Mouse (Mus musculus) kidney, postnatal 10 days (tissue): ENCODE data around the gene Ext2.

Experiments used
- DNase-seq: peaks from one replicate; pipeline ENCODE4 v3.0.0; 2021; ENCODE audit warnings: mixed read lengths

Ext2 gene

DNA sequence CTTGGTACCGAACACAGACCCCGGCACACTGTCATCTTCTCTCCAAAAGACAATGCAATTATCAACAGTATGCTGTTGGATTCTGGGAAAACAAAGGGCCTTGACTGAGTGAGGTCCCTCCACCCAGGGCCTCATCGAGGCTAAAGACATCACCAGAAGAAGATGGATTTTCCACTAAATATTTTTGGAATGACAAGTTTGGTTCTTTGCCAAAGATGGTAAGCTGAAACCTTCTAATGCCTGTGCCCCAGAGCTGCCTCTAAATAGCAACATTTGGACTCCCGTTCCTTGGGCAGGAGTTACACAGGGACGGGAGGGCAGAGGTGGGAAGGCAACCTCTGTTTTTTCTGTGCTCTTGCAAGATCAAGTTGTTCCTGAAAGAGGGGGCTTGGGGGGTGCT lies 47.4 kb downstream of the Ext2 start:
- no peak for DNase-seq

DNA sequence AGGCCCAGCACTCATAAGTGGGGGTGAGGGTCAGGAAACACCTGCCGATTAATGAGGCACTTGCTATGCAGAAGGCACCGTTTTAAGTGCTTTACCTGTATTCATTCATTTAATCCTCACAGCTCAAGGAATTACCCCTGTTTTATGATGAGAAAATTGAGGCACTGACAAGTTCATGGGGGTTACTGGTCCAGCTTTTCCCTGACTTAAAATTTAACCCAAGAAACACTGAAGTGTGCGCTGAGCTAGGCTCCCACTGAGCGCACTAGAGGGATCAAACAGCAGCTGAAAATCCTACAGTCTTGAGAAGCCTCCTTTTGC lies 49.6 kb downstream of the Ext2 start:
- DNase-seq: no peak

DNA sequence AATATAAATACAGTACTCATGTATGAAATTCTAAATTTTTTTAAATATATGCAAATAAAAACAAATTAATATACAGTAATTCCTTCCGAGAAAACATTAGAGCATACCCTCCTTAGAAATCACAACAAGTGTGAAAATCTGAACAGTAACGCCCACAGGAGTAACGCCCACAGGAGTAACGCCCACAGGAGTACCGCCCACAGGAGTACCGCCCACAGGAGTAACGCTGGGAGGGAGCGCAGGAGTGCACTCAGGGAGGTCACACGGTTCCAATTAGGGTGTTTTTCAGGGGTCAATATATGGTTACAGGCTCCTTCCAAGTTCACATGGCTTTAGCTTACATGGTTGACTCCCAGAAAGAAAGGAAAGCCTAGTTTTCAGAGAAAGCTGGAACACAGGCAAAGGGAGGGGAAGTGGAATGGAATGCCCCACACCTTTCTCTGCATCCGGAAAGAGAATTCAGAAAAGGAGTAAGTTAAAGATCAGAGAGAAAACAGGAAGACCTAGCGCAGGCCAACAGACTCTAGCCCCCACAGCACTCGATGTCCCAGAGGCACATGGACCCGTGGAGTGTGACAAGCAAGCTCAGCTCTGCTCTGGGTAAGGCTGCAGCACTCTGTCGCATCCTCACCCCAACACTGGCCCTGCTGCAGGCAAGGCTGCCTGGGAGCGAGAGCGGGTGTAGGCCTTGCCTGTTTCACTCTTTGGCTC lies 50.2 kb downstream of the Ext2 start:
- DNase-seq: peak; percentile 47

DNA sequence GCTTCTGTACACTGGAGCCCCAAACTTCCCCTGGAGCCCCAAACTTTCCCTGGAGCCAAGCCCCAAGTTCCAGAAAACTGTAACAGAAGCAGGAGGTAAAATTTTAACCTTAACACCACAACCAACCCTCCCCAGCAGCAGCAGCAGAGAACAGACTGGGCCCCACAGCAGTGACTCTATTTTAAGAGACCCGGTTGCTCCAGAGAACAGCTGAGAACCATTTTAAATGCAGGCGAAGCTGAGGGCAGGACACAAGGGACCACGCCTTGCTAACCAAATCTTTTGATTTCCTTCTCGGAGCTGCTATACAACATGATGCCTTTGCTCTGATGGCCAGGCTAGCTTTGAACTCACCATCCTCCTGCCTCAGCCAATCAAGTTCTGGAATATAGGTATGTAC lies 51.5 kb downstream of the Ext2 start:
- no peak for DNase-seq

DNA sequence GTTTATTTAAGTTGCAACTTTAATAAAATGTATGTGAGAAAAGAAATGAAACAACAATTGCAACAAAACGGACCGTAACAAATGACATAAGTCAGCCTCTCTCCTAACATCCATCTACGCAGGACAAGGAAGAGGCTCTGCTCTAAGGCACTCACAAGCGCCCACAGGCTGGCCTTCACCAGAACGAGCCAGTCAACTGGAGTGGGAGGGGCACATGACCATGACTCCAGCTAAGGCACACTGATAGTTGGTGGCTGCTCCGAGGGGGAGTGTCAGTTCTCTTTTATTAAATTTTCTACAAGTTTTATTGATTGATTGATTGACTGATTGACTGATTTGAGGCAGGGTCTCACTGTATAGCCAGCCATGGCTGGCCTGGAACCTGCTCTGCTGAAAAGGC lies 52.5 kb downstream of the Ext2 start:
- DNase-seq: no peak

DNA sequence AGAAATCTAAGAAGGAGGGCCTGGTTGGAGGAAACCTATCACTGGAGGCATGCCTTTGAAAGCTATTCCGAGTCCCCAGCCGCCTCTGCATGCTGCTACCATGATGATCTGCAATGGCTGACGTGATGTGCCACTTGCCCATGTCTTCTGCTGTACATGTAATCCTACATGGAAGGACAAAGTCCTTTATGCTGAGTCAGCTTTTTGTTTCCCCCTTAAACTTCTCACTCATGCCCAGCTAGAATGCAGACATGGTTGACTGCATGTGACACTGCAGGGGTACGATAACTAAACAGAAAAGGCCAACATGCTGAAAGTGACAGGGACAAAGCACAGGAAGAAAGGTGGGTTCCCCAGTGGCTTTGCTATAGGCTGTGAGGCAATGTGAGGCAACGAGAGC lies 56.6 kb downstream of the Ext2 start:
- no peak for DNase-seq

DNA sequence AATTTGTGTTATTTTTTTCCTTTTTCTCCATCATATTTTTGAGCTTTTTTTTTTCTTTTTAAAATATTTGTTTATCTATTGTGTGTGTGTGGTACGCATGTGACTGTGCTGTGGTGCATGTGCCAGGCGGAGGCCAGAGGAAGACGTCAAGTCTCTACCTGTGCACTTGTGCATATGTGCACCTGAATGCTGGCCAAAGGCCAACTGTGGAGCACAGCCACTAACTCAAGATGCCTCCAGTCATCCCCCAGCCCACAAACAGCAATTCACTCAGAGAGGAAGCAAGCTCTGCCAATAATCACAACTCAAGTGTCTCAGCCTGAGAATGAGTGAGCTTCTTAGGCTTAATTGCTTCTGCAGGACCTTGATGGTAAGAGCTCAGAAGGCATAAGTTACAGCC lies 58.2 kb downstream of the Ext2 start:
- no peak for DNase-seq

DNA sequence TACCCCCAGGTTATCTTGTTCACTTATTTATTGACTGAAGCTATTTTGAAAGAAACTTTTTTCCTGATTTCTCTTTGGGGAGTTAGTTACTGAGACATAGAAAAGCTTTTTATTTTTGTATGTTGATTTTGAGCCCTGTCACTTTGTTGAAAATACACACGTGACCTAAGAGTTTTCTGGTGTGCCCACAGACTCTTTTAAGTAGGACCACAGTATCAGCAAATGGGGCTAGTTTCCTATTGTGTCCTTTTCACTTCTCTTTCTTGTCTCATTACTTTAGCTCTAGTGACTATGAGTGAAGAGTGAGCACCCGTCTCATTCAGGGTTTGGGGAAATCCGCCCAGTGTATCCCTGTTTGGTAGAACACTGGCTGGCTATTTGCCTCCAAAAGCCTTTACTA lies 62.0 kb downstream of the Ext2 start:
- DNase-seq: no peak

DNA sequence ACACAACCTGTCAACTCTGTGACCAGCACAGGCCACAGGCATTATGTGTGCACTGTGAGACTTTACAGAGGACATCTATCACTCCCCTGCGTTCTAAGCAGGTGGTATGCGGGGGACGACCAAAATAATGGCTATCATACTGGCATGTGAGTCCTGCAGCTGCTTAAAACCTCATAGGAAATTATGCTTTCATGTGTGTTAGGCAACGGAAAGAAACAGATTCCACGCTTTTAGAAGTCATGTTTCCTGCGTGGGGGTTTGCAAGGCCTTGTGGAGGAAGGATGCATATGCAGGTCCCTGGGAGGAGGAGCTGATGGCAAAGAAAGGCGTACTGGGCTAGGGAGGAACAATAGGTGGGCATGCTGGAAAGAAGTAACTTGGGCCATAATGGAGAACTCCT lies 63.2 kb downstream of the Ext2 start:
- DNase-seq: no peak

DNA sequence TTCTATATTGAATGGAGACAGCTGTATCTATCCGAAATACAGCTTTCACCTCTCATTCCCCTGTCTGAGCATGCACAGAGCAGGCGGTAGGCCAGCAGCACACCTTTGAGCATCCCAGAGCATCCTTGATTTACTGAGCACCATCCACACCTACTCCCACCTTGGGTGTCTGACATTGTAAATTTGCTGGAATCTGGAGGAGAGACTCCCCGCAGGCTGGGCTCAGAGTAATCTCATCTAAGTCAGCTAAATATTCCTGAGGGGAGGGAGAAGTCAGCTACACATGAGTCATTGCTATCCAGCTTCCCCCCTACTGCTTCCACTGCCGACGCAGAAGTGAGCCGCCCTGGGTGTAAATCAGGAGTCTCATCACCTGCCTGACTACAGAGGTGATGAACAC lies 64.1 kb downstream of the Ext2 start:
- DNase-seq: no peak

DNA sequence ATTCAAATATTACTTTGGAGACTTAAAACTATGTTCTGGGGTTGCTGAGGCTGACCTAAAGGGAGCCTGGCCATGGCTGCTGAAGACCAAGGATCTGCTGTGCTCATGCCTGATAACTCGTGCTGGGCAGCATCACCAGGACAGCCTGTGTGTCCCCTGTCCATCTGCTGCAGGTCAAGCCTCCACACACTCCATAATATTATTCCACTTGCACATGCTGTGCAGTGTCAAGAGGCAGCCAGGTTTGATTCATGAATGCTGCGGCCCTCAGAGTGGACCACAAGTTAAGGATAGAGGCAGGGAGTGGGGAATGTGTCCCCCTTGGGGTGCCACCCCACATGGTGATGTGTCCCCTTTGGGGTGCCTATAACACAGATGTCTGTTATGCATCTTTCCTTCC lies 68.0 kb downstream of the Ext2 start:
- DNase-seq: no peak

DNA sequence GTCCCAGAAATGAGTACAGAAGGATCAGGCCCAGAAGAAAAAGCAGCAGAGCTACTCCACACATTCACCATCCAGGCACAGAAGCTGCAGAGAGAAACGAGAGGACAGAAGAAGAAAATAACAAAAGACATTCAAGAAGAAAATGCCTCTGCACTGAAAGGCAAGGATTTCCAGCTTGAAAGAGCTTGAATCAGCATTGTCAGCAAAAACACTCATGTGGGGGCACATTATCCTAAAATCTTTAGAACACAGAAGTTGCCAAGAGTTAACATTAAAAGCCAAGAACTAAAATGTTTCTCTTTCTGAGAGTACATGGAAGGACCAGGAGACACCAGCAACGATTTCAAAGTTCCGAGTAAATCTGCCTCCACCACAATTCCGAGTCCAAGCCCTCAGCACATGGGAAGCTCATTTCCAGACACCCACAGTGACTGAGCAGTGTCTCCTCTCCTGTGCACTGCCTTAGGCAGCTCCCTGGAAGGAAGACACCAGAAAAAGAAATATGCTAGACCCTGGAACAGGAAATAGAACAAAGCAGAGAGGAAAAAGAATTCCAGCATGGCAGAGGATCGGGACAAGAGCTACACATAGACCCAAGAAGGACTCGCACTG lies 69.1 kb downstream of the Ext2 start:
- DNase-seq: no peak

DNA sequence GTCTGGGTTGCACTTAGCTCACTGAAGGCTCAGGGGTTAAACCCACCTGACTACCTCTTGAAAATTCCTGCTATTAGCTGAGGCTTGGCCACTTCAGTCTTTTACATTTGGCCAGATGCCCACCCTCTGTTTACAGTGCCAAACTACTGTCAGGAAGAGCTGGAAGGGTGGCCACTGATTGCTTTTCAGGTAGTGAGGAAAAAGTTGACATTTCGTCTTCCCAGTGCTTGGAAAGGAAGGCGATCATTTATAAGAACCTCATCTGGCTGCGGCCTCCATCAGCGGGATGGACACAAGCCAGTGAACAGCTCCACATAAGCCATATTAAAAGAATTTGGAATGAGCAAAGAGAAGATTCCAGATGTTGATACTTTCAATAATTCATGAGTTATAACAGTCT lies 72.7 kb downstream of the Ext2 start:
- DNase-seq: peak; percentile 59

DNA sequence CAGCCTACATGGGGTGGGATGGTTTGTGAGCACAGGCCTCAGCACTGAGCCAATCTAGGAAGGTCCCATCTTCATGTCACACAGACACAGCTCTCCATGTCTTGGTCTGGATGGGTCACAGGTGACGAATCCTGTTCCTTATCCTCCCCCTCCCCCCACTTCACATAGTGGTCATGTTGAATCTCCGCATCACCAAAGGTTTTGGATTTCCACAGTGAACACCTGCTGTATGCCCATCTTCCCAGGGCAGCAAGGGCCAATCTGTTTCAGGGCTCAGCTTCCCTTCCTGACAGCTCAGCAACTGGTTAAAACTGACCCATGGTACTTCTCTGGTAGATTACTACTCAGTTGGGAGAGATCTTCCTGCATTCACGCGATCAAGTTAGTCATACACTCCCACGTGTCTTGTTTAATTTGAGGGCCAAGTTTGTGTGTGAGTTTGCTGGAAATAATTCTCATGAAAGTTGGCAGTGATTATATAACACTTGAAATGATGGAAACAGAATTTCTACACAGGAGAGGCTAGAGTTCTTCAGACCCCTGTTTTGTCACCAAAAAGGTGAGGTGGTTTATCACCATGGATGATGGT lies 74.7 kb downstream of the Ext2 start:
- DNase-seq: no peak

DNA sequence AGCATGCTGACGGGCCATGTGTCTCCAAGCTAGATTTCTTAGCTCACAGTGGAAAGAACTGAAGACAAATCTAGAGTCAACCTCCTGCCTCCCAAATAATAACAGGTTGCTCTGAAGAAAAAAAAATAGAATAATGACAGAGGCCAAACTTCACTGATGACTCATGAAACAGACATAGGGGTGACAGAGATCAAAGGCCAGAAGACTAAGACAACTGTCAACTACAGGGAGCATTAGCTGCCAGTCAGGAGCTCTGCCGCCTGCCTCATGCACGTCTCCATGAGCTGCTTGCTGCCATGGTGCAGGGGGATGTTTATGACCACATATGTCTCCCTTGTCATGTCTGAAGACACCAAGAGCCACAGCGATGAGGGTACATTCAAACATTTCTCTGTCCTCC lies 75.7 kb downstream of the Ext2 start:
- DNase-seq: no peak

DNA sequence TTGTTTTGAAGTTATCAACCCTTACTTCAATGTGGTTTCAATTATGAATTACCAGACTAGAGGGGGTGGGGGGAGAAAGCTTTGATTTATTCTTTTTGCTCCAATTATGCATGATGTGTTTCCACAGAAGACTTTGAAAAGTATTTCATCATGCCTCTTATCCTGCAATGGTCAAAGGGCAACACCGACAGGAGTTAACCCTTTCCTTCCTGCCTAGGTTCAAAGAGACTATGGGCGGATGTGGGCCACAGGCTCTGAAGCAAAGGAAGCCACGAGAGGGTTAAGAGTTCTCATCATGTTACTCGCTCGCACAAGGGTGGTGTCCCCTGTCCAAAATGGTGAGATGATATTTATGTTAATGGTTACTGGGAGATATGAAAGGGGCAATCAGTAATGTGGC lies 76.2 kb downstream of the Ext2 start:
- DNase-seq: no peak

DNA sequence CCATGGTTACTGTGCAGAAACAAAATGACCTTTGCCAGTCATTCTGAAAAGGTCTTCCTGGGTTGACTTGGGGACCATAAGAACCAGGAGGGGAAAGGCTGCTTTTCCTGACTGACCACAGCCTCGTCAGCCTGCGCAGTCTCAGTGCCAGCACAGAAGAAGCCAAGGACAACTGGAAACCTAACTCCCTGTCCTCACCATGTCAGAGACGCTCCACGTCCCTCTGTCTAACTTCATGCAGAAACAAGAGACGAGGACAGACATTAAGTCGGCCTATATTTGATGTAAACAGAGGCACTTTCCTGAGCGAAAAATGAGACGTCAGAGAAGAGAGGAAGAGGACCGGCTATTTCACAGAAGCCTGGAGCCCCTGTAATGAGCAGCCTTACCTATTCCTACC lies 76.6 kb downstream of the Ext2 start:
- DNase-seq: no peak

DNA sequence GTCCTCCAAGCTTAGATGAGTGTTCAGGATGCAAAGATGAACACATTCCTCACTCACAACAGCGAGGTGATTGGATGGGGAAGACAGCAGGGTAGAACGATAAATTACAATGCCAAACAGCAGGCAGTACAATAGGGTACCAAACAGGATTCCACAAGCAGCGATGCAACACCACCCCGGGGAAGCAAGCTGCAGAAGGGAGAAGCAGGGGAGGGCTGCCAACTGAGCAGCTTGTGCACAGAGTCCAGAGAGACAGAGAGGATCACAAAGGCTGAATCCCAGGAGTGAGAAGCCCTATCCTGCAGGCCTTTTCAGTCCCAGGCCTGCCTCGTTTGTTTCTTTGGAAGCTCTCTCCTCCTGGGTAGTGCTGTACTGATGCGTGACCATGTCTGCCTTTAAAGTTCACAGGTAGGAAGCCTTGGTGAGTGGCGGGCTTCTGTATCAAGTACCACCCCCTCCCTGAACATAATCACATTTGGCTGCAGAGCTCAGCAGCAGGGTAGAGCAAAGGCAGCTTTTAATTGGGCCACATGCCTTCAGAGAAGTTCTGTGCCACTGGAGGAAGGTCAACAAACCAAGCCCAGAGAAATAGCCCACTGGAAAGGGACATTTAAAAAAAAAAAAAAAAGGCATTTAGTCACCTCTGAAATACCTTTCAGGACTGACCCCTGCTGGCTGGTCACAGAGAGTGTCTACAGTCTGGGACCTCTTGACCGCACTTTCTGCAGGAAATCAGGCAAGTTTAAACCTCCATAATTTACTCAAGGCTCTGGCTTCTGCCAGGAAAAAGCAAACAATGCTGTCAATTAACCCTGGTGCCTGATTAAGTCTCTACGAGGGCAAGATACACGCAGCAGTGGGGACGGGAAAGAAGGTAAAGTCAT lies 77.8 kb downstream of the Ext2 start:
- peak; percentile 40 for DNase-seq

DNA sequence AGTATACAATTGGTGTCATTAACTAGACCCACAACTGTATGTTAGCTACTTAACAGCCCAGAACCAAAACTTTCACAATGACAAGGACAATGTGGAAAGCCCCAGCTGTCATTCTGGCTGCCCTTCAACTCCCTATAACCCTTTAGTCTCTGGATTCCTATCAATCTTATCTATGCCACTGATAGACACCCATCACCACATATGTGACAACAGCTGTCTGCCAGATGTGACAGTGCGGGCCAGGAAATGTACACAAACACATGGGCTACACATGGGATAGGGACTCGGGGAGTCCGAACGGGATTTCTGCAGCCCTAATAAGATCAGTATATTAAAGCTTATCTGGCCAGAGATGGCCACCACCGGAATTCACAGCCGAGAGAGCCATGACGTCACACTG lies 80.7 kb downstream of the Ext2 start:
- DNase-seq: no peak

DNA sequence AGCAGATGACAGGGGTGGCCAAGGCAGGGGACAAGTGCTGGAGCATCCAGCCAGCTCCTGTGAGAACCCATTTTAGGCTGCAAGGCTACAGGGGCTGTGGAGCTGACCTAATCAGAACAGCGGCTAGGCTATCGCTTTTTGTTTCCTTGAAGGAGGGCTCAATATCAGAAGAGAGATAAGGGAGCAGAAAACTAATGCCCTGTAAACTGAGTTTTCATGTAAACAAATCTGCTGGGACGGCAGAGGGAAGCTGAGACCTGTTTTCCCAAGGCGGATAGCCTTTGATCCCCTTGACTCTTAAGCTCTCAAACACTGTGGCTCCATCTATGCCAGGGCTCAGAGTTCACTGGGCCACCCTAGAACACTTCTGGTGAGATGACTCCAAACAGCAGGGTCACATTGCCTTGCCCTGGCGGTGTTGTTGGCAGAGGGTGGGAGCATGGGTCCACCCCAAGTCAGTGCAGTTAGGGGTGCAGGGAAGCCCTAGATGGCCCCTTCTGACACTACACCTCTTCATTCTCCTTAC lies 83.3 kb downstream of the Ext2 start:
- DNase-seq: no peak

DNA sequence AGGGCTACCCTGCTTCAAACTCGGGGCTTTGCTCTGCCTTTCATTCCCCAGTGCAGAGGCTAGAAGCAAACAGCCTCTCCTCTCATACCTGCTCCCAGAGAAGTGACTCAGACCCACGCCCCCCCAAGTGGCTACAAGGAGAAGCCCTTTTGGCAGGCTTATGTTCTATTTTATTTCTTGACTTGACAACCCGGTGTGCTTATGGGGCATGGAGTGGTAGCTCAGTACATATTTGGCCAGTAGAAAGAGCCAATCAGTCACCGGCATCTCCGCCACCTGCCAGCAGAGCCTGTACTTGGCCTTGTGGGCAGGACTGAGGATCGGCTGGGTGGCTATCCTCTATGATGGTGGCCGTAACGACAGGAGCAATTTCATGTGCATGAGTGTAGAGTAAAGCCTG lies 85.2 kb downstream of the Ext2 start:
- DNase-seq: no peak

DNA sequence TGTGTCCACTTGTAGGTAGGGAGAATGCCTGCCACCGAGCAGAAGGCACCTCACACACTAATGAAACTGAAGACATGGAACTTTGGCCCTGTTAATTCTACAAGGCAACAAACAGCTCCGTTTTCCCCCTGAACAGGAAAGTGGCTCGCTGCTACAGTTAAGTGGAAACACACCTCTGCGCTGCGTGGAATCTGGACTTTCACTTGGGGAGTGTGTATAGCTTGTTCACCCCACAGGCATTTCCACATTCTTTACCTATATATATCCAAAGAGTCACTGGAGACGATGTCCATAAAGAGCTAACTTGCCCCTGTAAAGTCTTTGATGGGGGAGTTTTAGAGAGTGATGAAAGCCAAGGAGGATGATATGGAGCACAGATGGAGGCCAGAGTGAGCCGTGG lies 89.7 kb downstream of the Ext2 start:
- no peak for DNase-seq

DNA sequence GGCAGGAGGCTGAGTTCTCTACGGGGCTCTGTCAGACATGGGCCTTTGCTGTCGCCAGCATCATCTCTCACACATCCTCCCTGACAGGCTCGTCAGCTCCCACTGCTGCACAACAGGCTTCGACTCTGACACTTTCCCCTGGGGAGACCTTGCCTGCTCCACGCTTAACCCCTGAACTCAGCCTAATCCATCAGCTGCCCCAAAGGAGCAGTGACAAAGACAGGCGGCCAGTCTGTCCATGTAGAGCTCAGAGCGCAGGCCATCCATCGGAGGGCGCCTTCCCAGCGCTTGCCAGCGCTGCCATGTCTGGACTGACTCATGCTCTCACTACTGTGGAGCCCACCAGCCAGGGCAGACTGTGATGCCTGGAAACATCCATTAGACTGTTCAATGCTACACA lies 92.8 kb downstream of the Ext2 start:
- no peak for DNase-seq
